Mouse (Mus musculus) heart, adult 10 weeks (tissue): ENCODE measurements around the gene Cfap74. TPM values are rescaled to one million over a fixed set of nuclear protein-coding genes. Genes with fewer than 3 reads are reported as not detected.

Experiments
- polyA plus RNA-seq: library from polyadenylated mRNA; stranded (reverse); fragments of 350-450 nt; fragmentation: Illumina TruSeq; extraction: RNeasy Lipid Tissue Mini Kit (QIAGEN cat#74804); gene quantifications from one replicate; pipeline ENCODE4 v1.2.3, GENCODE M21; 2014; ENCODE audit warnings: low read depth, low replicate concordance

Gene Cfap74
- 0.58 TPM for polyA plus RNA-seq

DNA sequence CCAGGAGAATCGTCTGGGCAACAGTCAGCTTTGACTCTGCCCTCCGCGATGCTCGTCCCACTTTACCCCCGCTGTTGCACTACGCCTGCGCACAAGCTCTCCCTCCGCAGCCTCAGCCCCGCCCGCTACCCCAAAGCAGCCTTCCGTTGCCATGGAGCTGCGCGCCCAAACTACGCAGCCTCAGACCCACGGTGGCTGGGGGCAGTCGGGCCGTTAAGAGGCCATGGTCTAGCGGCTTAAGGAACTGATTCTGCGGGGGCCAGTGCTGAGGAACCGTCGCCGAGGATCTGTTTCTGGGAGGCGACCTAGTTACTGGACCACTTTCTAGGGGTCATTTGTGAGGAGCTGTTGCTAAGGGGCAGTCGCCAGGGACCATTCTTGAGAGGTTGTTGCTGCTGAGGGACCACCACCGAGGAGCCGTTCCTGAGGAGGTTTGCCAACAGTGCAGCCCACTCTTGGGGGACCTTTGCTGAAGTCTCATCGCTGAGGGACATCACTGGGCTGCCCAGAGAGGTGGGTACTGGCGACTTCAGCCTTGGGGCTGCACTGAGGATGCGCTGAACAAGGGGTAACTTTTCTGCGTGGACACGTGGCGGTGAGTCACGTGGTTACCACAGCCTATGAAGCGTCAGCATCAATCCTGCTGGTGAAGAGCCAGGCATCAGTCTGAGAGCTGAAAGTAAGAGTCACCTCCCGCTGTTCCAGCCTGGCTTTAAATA is at the start of gene Cfap74:
Gene Cfap74 (plus strand): TSS at position 133 of the 719 bp plus-strand sequence.

DNA sequence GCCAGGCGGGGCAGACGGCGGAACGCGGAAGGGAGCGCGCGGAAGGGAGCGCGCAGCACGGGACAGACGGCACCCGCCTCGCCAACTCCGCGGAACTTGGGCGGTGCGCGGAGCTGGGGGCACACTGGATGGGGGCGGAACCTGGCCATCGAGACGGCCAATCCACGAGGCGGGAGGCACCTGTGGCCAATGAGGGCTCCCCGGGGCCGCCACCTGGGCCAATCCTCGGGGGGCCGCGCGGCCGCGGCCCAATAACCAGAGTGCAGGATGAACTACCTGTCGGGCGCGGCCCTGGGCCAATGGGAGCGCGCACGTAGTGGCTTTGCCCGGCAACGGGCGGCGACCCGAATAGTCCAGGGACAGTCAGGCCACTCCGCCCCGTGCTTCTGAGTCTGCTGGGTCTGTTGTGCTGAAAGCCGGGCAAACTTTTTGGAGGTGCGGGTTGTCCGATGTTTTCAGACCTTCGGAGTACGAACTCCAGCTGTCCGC is 47.6 kb upstream of the Cfap74 start, which contains the start of gene Prkcz:
Gene Prkcz (minus strand): TSS at position 59 of the 489 bp plus-strand sequence.

GRCm38 (mm10) chr4:155397511-155398221 is 11.3 kb upstream of the Cfap74 start, which contains the start of gene Gabrd:
Gene Gabrd, minus strand, starts transcription at chr4:155398112.

GRCm38 (mm10) chr4:155468952-155469351 is 60.0 kb downstream of the Cfap74 start, which contains the start of gene Tmem52:
Gene Tmem52, plus strand, starts transcription at chr4:155469114.

DNA sequence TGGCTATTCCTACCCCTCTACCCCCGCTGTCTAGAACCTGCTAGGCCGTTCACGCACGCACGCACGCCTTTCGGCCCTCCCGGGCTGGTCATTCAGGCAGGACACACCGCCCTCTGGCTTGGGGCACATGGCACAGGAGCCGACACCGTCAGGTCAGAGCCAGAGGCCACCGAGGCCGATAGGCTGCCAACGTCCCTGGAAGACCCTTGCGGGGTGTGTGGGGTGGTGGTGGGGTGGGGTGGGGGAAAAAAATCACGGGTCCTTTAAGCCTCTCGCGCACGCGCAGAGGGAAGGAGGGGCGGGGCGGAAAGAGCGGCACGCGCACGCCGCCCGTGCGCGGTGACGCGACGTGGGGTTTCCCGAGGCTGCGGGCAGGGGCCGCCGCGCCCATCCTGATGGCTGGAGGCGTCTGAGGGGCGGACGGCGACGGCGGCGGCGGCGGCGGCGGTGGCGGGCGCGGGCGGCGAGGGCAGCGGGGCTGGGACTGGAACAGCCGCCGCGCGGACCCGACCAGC is 82.1 kb downstream of the Cfap74 start, which contains the start of gene Gnb1:
Gene Gnb1 (plus strand): TSS at position 372 of the 515 bp plus-strand sequence.

Other genes with a start within 250 kb of the Cfap74 start
- gene Ski, start 186.6 kb upstream of the Cfap74 start, polyA plus RNA-seq: 43.6 TPM
- 13.4 TPM for gene Faap20, start 159.4 kb upstream of the Cfap74 start, polyA plus RNA-seq
- 1.8 TPM for gene Prkcz, start 47.8 kb upstream of the Cfap74 start, polyA plus RNA-seq
- gene Gabrd, start 11.1 kb upstream of the Cfap74 start, polyA plus RNA-seq: not detected
- gene Tmem52, start 59.9 kb downstream of the Cfap74 start, polyA plus RNA-seq: 2.3 TPM
- 102 TPM for gene Gnb1, start 82.2 kb downstream of the Cfap74 start, polyA plus RNA-seq
- 31.7 TPM for gene Nadk, start 153.2 kb downstream of the Cfap74 start, polyA plus RNA-seq
- 8.7 TPM for gene Slc35e2, start 192.2 kb downstream of the Cfap74 start, polyA plus RNA-seq
- 71.4 TPM for gene Cdk11b, start 215.7 kb downstream of the Cfap74 start, polyA plus RNA-seq
- gene Gm10563, start 236.2 kb downstream of the Cfap74 start, polyA plus RNA-seq: not detected
- 17.1 TPM for gene Mmp23, start 244.2 kb downstream of the Cfap74 start, polyA plus RNA-seq